Mouse (Mus musculus) cerebral cortex, adult 2 months (tissue): Measurements from ENCODE around the gene Slc41a3.

ENCODE experiments used
- WGBS: fragments of 180-500 bp; shearing (Covaris S2); methylation state at CpG from one replicate; pipeline ENCODE4 v1.1.7; 2018; 5-methylcytosine and 5-hydroxymethylcytosine counted together

Gene Slc41a3

DNA sequence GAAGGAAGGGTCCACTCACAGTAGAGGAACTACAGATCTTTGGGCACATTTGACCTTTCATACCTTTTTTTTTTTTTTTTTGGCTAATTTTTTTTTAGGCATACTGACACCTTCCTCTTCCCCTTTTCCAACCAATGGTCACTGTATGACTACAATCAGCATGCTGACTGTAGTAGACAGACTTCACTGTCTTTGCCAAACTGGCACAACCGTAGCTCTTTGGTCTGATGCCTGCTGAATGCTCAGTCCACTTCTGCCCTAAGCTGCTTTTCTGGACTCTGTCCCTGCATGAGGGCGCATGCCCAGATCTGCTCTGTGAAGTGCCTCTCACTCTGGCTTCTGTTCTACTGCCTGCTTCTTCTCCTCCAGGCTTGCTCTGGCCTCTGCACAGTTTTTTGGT, 6.9 kb upstream of the Slc41a3 start:
- WGBS, result 62% methylated on average over 2 of the region's 2 CpGs

DNA sequence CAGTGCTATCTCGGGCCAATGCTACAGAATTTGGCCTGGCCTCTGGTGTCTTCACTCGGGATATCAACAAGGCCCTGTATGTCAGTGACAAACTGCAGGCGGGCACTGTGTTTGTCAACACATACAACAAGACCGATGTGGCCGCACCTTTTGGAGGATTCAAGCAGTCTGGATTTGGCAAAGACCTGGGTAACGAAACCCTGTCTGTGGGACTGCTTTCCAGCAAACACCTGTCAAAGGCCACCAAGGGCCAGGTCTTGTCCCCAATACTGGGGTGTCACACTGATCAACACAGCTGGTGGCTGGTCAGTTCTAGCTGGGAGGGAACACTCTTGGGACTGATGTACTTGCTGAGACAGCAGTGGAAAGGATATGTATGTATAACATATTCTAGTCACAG, 6.3 kb upstream of the Slc41a3 start:
- WGBS, result 86% methylated on average over 6 of the region's 6 CpGs

DNA sequence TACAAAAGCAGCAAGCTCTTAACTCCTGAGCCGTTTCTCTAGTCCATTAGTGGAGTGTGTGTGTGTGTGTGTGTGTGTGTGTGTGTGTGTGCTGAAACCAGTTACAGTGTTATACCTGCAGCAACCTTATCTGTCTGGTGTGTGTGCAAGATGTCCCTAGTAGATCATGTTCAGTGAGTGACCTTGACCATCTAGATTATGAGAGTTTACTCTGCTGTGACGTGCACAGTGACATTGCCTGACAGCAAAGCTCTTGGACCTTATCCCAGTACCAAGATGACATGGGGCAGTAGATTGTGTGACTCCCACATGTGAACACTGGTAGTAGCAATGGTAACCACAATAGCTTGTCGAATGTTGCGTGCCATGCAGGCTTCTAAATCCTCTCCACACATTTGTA, 4.2 kb upstream of the Slc41a3 start:
- 88% methylated on average over 4 of the region's 4 CpGs for WGBS

DNA sequence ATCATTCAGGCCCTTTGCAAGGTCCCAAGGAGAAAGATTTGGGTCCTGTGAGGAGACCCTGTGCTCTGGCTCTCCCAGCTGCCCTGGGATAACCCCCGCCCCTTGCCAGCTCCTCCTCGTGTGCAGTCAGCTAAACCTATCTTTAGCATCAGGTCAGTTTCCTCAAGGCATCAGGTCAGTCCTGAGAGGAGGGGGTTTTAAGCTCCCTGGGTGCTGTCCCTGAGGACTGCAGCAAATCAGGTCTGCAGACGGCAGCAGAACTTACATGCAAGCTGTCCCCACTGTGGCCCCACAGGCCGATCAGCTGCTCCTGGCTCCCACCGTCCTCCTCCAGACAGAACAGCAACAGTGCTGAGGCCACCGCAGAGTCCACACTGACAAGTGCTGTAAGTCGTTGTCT, 2.8 kb upstream of the Slc41a3 start:
- 72% methylated on average over 7 of the region's 7 CpGs for WGBS

DNA sequence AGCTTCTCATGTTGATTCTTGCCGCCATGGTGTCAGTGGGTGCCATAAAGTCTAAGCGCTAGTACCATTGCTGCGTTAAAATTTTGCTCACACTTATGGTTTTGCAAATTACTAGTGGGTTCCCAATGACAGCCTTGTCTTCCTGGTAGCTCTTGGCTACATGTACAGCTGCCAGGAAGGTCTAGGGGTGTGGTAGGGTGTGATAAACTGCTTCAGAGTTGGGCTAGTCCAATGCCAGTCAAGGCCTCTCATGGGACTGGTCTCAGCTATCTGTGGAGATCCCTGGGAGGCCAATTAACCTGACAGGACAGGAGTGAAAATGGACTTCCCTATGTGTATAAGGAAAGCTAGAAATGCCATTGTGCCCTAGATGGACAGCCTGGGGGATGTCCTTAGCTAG, 2.2 kb upstream of the Slc41a3 start:
- 99% methylated on average over 3 of the region's 3 CpGs for WGBS

DNA sequence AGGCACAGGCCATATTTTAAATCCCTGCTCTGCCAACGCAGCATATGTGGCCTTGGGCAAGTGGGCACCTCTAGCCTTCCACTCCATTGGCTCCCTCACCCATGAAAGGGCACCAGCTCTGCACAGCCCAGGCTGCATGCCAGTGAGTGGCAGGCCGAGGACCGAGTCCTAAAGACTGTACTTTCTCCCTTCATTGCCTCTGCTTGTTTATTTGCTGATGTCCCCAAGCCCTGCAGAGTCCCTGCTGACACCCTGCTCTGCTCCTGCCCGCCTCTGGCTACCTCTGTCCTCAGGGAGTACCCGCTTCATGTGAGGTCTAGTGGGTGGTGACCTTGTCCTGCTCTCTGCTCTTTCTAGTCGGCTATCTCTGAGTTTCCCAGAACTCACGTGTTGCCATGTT, 1.4 kb upstream of the Slc41a3 start:
- 82% methylated on average over 7 of the region's 7 CpGs for WGBS

DNA sequence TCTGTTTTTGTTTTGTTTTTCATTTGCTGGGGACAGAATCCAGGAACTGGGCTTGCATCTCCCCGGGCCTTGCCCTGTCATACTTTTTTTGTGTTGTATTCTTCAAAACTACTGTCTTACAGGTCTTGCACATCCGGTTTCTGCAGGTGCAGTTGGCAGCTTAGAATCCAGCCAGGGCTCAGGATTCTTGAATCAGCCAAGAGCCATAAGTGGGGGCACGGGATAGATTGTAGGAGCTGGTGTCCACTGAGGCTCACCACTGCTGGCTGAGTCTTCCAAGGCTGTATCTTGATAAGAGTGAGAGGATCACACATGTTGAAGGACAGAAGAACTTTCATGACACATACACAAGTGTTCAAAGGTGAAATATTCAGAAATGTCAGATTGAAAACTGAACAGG, 395 bp upstream of the Slc41a3 start:
- WGBS, result 59% methylated on average over 3 of the region's 3 CpGs

DNA sequence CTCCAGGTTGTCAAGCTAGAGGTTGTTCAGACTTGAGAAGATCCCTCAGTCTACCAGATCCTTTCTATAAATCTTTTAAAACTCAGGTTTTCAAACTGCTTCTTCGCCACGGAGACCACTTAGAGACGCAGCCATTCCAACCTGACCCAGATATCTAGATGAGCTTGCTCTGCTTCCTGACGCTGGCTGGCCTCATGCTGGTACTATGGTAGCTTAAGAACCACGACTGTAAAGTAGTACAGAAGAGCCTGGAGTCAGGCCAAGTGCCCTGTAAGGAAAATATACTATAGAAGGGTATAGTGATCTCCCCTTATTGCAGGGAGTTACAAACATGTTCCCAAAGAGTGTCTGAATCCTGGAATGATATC, 757 bp downstream of the Slc41a3 start:
- WGBS, result 20% methylated on average over 5 of the region's 5 CpGs

DNA sequence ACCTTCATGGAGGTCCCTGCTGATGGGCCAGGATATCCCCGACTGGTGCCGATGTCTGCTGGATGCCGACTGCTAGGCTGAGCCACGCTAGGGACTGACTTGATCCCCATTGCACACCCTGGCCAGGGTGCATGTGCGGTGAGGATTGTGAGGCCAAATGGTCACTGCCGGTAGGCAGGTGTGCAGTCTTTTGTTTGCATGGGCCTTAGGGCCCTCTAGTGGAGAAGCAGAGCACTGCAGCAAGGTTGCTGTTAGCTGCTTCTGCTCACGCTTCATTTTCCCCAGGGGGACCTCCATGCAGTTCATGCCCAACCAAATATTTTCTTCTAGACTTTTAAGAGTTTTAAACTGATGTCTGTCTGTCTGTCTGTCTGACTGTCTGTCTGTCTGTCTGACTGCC, 2.0 kb downstream of the Slc41a3 start:
- 36% methylated on average over 7 of the region's 7 CpGs for WGBS

DNA sequence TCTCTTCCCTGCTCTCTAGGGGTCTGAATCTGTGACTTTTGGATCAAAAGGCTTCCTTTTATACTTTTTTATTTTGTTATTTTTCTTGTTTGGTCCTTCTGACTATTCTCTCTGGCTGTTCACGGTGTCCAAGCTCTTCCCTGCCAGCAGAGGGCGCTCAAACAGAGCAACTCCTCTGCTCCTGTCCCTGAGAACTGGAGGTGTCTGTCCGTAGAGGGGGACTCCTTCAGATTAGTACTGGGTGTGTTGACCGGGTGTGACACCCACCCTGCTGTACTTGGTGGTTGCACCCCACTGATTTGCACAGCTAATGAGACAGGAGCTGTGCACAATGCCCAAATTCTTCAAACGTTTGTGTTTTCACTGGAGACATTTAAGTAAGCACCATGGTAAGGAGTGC, 2.7 kb downstream of the Slc41a3 start:
- WGBS, result 13% methylated on average over 5 of the region's 5 CpGs

DNA sequence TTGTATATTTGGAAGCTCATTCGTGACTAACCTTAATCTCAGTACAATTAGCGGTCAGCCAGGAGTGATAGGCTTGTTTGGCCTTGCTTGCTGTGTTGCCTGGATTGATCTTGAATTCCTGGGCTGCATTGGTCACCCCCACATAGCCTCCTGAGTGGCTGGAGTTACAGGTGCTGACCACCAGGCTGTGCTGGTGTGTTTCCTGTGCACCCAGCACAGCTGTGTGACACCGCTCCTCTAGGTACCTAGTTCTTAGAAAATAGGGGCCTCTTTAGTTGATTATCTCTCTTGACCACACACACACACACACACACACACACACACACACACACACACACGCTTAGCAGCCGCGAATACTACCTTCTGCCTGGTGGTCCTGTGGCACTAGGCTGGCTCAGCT, 3.7 kb downstream of the Slc41a3 start:
- WGBS, result 84% methylated on average over 6 of the region's 6 CpGs

DNA sequence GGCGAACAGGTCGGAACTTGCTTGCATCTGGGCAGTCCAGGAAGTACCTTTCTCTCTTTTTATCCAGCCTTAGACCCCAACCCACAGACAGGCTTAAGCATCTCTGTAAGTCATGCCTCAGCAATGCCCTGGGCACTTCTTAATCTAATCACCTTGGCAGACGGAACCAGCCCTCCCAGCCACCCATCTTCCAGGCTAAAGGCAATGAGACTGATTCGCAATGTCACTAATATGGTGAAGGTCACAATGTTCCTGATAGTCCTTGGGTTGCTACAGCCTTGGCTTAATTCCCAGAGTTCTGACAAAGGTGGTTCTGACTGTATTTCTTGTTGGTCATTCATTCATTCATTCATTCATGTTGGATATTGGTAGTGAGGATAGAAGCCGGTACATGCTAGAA, 5.7 kb downstream of the Slc41a3 start:
- WGBS, result 96% methylated on average over 5 of the region's 5 CpGs

DNA sequence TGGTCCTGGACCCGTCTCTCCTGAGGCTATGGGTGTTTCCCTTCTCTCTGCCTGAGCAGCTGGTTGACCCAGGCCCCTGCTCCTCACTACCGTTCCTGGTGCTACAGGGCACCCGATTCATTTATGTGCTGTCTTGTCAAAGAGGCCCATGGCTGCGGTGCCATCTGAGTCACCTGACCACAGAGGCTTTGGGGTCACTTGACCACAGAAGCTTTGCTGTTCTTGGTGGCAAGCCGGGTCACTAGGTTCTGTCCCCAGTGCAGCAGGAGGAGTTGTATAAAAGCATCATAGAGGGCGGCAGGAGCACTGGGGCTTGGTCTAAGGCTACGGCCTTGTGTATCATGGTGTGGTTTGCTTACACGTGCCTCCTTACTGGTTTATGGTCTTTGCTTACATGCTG, 8.8 kb downstream of the Slc41a3 start:
- WGBS, result 92% methylated on average over 8 of the region's 8 CpGs

DNA sequence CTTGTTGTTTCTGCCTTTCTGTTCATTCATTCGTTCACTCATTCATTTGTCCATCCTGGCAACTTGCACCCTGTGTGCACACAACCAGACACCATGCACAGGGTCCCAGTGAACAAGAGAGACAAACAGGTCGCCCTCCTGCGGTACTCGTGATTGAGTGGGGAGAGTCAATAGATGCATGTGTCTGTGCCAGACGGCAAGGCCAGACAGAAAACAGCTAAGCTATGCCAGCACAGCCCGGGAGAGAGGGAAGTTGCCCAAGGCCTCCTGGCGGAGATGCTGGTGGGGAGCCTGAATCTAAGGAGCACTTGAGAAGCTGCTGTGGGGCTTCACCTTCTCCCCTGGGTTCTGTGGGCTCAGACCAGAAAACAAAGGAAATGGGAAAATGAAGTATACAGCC, 10.8 kb downstream of the Slc41a3 start:
- 56% methylated on average over 7 of the region's 7 CpGs for WGBS

DNA sequence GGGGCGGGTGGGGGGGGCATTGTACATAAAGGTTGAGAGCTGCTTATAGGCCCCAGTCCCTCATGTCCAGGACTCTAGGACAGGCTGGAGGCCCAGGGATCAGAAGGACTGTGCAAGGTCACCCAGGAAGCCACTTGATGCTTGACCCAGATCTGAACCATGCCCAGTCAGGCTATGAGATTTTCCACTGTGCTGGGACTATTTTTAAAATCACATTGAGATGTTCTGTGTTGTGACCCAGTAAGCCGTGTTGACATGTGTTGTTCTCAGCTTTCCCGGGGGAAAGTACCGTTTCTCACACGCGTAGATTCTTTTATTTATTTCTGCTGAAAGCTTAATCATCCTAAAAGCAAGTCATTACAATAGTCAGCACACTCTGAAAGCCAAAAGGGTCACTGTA, 11.5 kb downstream of the Slc41a3 start:
- 82% methylated on average over 6 of the region's 6 CpGs for WGBS

DNA sequence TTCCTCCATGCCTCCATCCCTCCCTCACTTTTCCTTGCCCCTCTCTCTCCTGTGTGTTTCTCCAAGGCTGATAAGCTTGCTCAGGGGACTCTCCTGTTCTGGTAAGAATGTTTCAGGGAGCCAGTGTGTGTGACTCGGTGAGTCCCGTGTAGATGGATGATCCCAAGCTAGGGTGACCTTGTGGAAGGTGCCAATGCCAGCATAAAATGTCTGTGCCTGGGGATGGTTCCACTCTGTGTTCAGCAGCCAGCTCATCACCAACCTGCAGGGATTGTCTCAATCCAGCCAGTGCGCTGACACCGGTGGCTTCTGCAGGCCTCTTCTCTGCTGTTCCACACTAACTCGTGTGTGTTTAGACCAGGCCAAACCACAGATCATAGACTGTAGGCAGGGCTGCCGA, 12.0 kb downstream of the Slc41a3 start:
- 94% methylated on average over 6 of the region's 6 CpGs for WGBS

DNA sequence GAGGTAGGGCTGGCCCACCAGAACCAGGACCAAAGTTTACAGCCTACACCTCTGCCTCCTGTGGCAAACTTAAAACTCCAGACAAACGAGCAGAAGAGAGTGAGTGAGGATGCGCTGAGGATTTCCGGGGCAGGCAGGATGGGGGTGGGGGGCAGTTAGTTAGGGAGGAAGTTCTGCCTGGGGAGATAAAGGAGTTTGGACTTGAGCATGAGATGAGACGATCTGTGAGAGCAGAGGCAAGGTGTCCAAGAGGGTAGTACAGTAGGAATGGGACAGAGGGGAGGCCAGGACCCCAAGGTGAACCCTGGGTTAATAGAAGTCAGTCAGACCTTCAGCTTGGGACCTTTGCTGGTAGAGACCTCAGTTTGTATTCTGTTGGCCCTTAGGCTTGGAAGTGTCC, 13.7 kb downstream of the Slc41a3 start:
- 84% methylated on average over 4 of the region's 4 CpGs for WGBS

DNA sequence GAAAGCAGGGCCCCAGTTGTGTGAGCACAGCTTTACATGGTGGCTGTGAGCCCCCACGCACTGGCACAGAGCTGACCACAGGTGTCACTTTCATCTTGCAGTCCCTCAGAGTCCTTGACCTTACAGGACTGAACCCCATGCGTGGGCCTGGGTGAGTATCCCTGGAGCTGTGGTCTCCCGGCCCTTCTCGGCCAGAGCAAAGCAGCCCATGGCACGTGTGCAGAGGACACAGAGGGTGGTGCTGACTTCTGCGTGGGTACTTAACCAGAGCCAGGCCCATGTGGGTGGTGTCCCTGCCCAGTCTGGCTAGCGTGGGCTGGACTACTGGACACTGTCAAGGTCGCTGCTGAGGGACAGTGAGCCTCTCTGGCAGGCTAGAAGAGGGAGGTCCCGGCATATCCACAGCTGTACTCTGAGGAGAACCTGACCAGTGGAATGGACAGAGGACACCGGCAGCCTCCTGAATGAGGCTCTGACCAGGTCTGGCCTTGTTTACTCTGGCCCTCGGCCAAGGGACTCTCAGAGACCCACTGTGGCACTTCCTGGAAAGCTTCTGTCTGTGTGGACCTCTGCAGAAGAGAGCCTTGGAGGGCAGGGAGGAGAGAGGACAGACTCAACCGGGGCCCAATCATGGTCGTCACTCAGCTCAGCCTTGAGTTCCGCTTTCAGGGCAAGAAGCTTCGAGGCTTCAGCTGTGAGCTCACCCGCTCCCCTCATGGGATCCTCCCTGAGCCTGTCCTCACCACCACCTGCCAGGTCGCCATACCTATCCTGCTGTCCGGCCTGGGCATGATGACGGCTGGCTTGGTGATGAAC, 14.5 kb downstream of the Slc41a3 start:
- WGBS, result 79% methylated on average over 19 of the region's 19 CpGs

DNA sequence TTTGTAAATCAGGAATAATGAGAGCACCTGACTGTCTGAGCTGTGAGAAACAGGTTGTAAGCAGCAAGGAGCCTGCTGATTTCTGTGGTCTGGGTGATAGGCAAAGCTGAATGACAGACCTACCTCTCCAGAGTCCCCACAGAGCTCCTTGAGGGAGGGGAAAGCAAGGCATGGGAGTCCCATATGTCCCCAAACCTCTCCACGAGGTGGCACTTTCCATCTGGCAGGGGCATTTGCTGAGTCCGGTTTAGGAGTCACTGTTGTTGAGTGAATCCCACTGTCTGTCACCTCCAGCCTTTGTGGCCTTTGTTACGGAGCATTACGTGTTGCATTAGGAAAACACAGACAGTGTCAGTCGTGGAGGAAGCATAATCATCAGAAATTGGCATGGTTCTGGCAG, 15.4 kb downstream of the Slc41a3 start:
- 89% methylated on average over 5 of the region's 5 CpGs for WGBS

DNA sequence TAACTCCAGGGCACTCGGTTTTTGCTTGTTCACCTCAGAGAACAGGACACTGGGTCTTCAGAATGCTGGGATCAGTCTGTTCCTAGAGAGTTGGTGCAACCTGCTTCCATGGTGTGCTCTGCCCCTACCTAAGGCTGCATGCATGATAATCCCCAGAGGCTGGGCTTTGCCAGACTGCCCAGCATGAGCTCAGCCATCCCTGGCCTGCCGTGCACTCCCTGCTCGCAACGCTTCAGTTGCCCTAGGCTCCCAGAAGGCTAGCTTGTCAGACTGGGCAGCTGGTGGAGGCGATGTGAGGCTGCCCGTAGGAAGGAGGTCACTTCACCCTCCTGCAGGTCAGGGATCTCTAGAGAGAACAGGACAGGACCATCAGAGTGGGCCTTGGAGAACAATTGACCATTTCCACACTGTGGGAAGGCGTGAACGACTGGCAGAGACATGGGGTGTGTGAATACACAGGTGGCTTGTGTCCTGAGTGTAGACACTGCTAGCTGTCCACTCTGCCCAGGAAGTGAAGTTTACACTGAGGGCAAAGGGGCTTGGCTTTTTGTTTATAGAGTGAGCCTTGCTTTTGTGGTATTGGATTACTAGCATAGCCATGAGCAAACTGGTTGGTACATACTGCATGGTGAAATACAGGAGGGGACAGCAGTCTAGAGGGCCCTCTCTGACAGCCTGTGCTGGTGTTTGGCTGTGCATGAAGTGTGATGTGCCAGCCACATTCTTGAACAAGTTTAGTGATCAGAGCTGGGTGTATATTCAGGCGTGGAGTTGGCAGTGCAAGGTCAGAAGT, 16.5 kb downstream of the Slc41a3 start:
- 89% methylated on average over 9 of the region's 9 CpGs for WGBS

DNA sequence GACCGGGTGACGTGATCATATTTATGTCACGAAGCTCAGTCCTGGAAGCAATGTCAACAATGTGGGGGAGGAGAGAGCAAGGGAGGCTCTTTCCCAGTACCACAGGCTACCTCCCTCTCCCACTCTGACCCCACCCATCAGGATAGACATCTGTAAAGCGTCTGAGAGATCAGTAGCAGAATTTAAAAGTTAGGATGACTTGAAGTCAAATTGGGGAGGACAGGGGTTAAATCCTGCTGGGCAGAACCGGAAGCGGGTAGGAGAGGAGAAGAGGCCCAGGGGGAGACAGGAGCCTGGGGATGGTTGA, 17.0 kb downstream of the Slc41a3 start:
- WGBS, result 95% methylated on average over 6 of the region's 6 CpGs

DNA sequence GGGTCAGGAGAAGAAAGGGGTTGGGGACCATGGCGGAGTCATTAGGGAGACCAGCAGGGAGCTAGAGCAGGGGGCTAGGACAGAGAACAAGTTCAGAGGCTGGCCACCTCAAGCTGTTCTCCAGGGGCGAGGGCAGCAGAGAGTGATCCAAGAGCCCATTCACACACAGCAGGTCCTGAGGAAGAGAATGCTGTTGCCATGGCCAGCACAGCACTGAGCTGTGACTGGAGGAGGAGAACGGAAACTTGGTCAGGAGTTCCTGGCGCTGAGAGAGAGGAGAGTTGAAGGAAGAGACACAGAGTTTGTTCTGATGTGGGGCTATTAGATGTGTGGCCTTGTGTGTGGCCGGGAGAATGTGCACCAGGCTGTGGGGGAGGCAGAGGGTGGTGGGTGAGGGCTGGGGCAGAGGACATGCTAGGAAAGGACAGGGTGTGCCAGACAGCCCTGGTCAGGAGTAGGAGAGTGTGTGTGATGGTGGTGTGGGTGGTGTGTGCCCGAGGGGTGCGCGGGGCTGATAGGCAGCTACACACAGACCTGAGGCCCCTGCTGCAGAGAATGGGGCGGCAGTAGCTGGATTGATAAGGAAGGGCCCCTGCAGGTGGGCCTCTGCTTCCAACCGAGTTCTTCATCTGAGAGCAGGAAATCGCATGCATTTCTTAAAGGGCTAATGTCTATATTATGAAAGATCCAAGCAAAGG, 18.4 kb downstream of the Slc41a3 start:
- 57% methylated on average over 11 of the region's 11 CpGs for WGBS

DNA sequence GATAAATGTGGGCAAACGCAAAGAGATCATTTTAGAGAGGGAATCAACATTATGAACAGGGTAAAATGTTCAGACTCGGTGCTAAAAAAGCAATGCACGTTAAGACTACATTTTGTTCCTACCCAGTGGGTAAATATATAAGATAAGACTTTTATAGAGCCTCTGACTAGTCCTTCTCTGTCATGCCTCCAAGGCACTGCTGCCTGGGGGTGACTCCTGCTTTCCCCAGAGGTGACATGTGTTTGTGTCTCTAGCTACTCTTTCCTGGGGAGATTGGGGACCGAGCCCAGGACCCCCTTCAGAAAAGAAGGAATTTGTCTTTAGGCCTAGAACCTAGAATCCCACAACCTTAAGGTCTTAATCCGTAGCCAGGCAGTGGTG, 18.9 kb downstream of the Slc41a3 start:
- 72% methylated on average over 5 of the region's 5 CpGs for WGBS
